22 mouse cellular contexts compared by ENCODE assay signal in genomic region chr11:97737600-97737999, GRCm38 (mm10). TPM values are rescaled to one million over a fixed set of nuclear protein-coding genes. Genes with fewer than 3 reads are reported as not detected.
DNase-seq lines count a peak whose midpoint lies in the region; ATAC-seq and TF ChIP-seq lines count a peak whose summit lies in the region.
"Had no signal": no experiment of that assay in that cellular context is flagged by ENCODE, and none has a peak within 500 bp of the region (broad histone marks: within the 10 kb centered on the region; RNA-seq: fewer than 3 reads in every experiment).

No protein-coding gene starts in this region.

- no peaks in the 10 kb centered on the region for H3K27me3 ChIP-seq in neural tube, embryonic 15.5 days (replicated peaks)
- H3K27me3 ChIP-seq: heart, embryonic 15.5 days; liver, embryonic 13.5 days had no signal

- no peak overlapping the region for H3K4me3 ChIP-seq in gastrocnemius, adult 2 months
- no peak overlapping the region for H3K4me3 ChIP-seq in neural tube, embryonic 15.5 days (replicated peaks)
- H3K4me3 ChIP-seq: erythroblast, embryonic 14.5 days; heart, adult 2 months; heart, embryonic 15.5 days; liver, embryonic 13.5 days had no signal

- 74% methylated on average over 4 of the region's 4 CpGs for WGBS in neural tube, embryonic 15.5 days

- DNase-seq in gastrocnemius, adult 2 months, result no peak
- no peak for DNase-seq in gastrocnemius, postnatal 14 days
- DNase-seq in 3T3-L1 (ENCODE audit: low read depth, low spot score) (peak; percentile 66), adipocyte (ENCODE audit: low spot score) (peak; percentile 57)
- peak; percentile 92 for DNase-seq in gonadal fat pad, adult 2 months (ENCODE audit: low read depth)
- no peak for DNase-seq in lung, postnatal 36 days
- DNase-seq: adrenal gland, adult 8-10 months; cerebellum, postnatal 10 days; heart, adult 2 months; kidney, adult 18-20 months; kidney, postnatal 10 days; liver, embryonic 13.5 days; retina, postnatal 1 day; thymus, adult 2 months had no signal

- no peak overlapping the region for H3K9ac ChIP-seq in neural tube, embryonic 15.5 days (replicated peaks)
- H3K9ac ChIP-seq: heart, embryonic 15.5 days; liver, embryonic 13.5 days had no signal

- H3K9me3 ChIP-seq in neural tube, embryonic 15.5 days (replicated peaks), result no peaks in the 10 kb centered on the region
- H3K9me3 ChIP-seq: heart, embryonic 15.5 days; liver, embryonic 13.5 days had no signal

- H3K4me1 ChIP-seq in neural tube, embryonic 15.5 days, result peaks cover 23% of the 10 kb centered on the region

- H3K27ac ChIP-seq in gastrocnemius, adult 2 months, result peak overlapping the region; percentile 83
- no peak overlapping the region for H3K27ac ChIP-seq in neural tube, embryonic 15.5 days (replicated peaks)
- H3K27ac ChIP-seq: heart, adult 2 months; heart, embryonic 15.5 days; liver, embryonic 13.5 days had no signal

- no peak for ATAC-seq in neural tube, embryonic 15.5 days (ENCODE audit: low FRiP score)
- ATAC-seq: hindbrain, embryonic 16.5 days; midbrain, embryonic 16.5 days had no signal

- intact Hi-C loops in gastrocnemius, adult 2 months (cut with DNase I), result no loop called here
- intact Hi-C loops in gastrocnemius, postnatal 14 days (cut with DNase I; ENCODE audit: low total_unique reads), result no loop called here

- TF ChIP-seq CTCF in gastrocnemius, adult 2 months (IDR thresholded peaks at IDR 0.05), result no peak

- H3K4me2 ChIP-seq in neural tube, embryonic 15.5 days, result no peak overlapping the region
- H3K4me2 ChIP-seq: heart, embryonic 15.5 days; liver, embryonic 13.5 days had no signal

- no peaks in the 10 kb centered on the region for H3K36me3 ChIP-seq in neural tube, embryonic 15.5 days
- H3K36me3 ChIP-seq: heart, embryonic 15.5 days had no signal

RNA-seq across cellular contexts. Expression of gene Pip4k2b, which starts 6.9 kb away (rescaled TPM):
- total RNA-seq in gastrocnemius, adult 2 months (2021), result 10 to 100 TPM; 59.3 to 66.2 TPM
- total RNA-seq in gastrocnemius, postnatal 14 days (2021), result 10 to 100 TPM; 33.3 to 38.5 TPM
- polyA plus RNA-seq in gonadal fat pad, adult 2 months (2012; rRNA removed), result 16.5 and 17.9 TPM in 2 replicates
- polyA plus RNA-seq in neural tube, embryonic 15.5 days (2015; fragmentation: Nextera tagmentation; extraction: Ambion mirVana), result 3.8 and 5.0 TPM in 2 replicates

RNA-seq across cellular contexts. Expression of gene Cwc25, which starts 28.8 kb away (rescaled TPM):
- 1 to 10 TPM; 6.2 to 6.5 TPM for total RNA-seq in gastrocnemius, adult 2 months (2021)
- 1 to 10 TPM; 6.0 to 6.7 TPM for total RNA-seq in gastrocnemius, postnatal 14 days (2021)
- polyA plus RNA-seq in gonadal fat pad, adult 2 months (2012; rRNA removed), result 8.3 and 8.7 TPM in 2 replicates
- 16.2 and 16.4 TPM in 2 replicates for polyA plus RNA-seq in neural tube, embryonic 15.5 days (2015; fragmentation: Nextera tagmentation; extraction: Ambion mirVana)

RNA-seq across cellular contexts. Expression of gene Psmb3, which starts 34.4 kb away (rescaled TPM):
- 100 to 1,000 TPM; 141 to 159 TPM for total RNA-seq in gastrocnemius, adult 2 months (2021)
- 100 to 1,000 TPM; 146 to 154 TPM for total RNA-seq in gastrocnemius, postnatal 14 days (2021)
- polyA plus RNA-seq in gonadal fat pad, adult 2 months (2012; rRNA removed), result 327 and 453 TPM in 2 replicates
- 458 and 459 TPM in 2 replicates for polyA plus RNA-seq in neural tube, embryonic 15.5 days (2015; fragmentation: Nextera tagmentation; extraction: Ambion mirVana)

RNA-seq across cellular contexts. Expression of gene Pcgf2, which starts 37.3 kb away (rescaled TPM):
- 1 to 10 TPM; 1.7 to 2.9 TPM for total RNA-seq in gastrocnemius, adult 2 months (2021)
- 1 to 10 TPM; 6.5 to 7.7 TPM for total RNA-seq in gastrocnemius, postnatal 14 days (2021)
- 33.7 and 43.8 TPM in 2 replicates for polyA plus RNA-seq in gonadal fat pad, adult 2 months (2012; rRNA removed)
- polyA plus RNA-seq in neural tube, embryonic 15.5 days (2015; fragmentation: Nextera tagmentation; extraction: Ambion mirVana), result 17.6 and 17.7 TPM in 2 replicates

RNA-seq across cellular contexts. Expression of gene 1700001P01Rik, which starts 38.1 kb away (rescaled TPM):
- under 1 TPM; 0.39 to 0.56 TPM for total RNA-seq in gastrocnemius, adult 2 months (2021)
- total RNA-seq in gastrocnemius, postnatal 14 days (2021), result not detected
- polyA plus RNA-seq in gonadal fat pad, adult 2 months (2012; rRNA removed), result 0.70 TPM in 1 of 2 replicates, not detected in the other
- polyA plus RNA-seq in neural tube, embryonic 15.5 days (2015; fragmentation: Nextera tagmentation; extraction: Ambion mirVana), result 0.63 and 0.88 TPM in 2 replicates
- total RNA-seq: gastrocnemius, adult 8-10 months; heart, adult 2 months; hematopoietic stem cell, adult 5-6 weeks had no signal
- polyA plus RNA-seq: erythroblast, embryonic 14.5 days; stomach, embryonic 16.5 days had no signal

Comparison
In these comparisons a context has a peak if more than half of its experiments do, and no peak if none do; other contexts are left out.
1. DNase-seq: peak in 3T3-L1 (single experiment), adipocyte (single experiment) and gonadal fat pad, adult 2 months (single experiment); none in gastrocnemius, adult 2 months (single experiment), gastrocnemius, postnatal 14 days (single experiment) and lung, postnatal 36 days (single experiment).